Mouse (Mus musculus) hindbrain, embryonic 12.5 days (tissue): ENCODE data around the gene Slc37a3. TPM values are rescaled to one million over a fixed set of nuclear protein-coding genes. Genes with fewer than 3 reads are reported as not detected.

Experiments
- ATAC-seq: fragments of 200-750 bp; cut with Nextera tagmentation; 2 replicates; pipeline ENCODE4 v1.8.0; 2017; ENCODE audit warnings: moderate TSS enrichment; ENCODE audit not compliant: low FRiP score
- H3K27ac ChIP-seq: fragments of 300-500 bp; sonication (generic); 2 replicates; pipeline ENCODE4 v1.5.1; 2016; ENCODE audit warnings: mild to moderate bottlenecking
- H3K27me3 ChIP-seq: fragments of 300-500 bp; sonication (generic); 2 replicates; pipeline ENCODE4 v1.6.1; 2016; ENCODE audit warnings: mild to moderate bottlenecking
- H3K36me3 ChIP-seq: fragments of 300-500 bp; sonication (generic); 2 replicates; pipeline ENCODE4 v1.6.1; 2016; ENCODE audit warnings: mild to moderate bottlenecking
- H3K4me1 ChIP-seq: fragments of 300-500 bp; sonication (generic); 2 replicates; pipeline ENCODE4 v1.6.1; 2016
- H3K4me2 ChIP-seq: fragments of 300-500 bp; sonication (generic); replicated peaks from 2 replicates; pipeline ENCODE4 v1.6.1; 2016; ENCODE audit warnings: mild to moderate bottlenecking
- H3K4me3 ChIP-seq: fragments of 300-500 bp; sonication (generic); 2 replicates; pipeline ENCODE4 v1.5.1; 2016; ENCODE audit warnings: mild to moderate bottlenecking
- H3K9ac ChIP-seq: fragments of 300-500 bp; sonication (generic); 2 replicates; pipeline ENCODE4 v1.6.1; 2016; ENCODE audit warnings: mild to moderate bottlenecking, moderate library complexity
- H3K9me3 ChIP-seq: fragments of 300-500 bp; sonication (generic); replicated peaks from 2 replicates; pipeline ENCODE4 v1.6.1; 2016; ENCODE audit warnings: mild to moderate bottlenecking
- WGBS: fragments of 180-500 bp; shearing (Covaris S2); methylation state at CpG from one replicate; pipeline ENCODE4 v1.1.7; 2016; 5-methylcytosine and 5-hydroxymethylcytosine counted together
- polyA plus RNA-seq: library from polyadenylated mRNA; unstranded; fragments of >200 nt; fragmentation: Nextera tagmentation; extraction: Ambion mirVana; gene quantifications from 2 replicates; pipeline ENCODE4 v1.2.1, GENCODE M21; 2016

The Slc37a3 gene
- polyA plus RNA-seq, 1 experiment from 2014 or later, result 59.0 TPM

- Histone ChIP-seq H3K4me3 (no peak overlapping the region), H3K4me1 (peaks cover 19% of the 10 kb centered on the region), H3K9me3 (no peaks in the 10 kb centered on the region), H3K9ac (no peak overlapping the region), H3K27ac (no peak overlapping the region), H3K4me2 (no peak overlapping the region), H3K27me3 (no peaks in the 10 kb centered on the region), H3K36me3 (peaks cover 38% of the 10 kb centered on the region)
- 78% methylated on average over 2 of the region's 2 CpGs for WGBS
- no peak for ATAC-seq
Measured at GRCm38 (mm10) chr6:39341798-39342197, 35.7 kb downstream of the Slc37a3 start.

GRCm38 (mm10) chr6:39338359-39338758, 39.1 kb downstream of the Slc37a3 start:
- H3K27me3 ChIP-seq, result no peaks in the 10 kb centered on the region
- WGBS, result 81% methylated on average over 8 of the region's 8 CpGs
- H3K9me3 ChIP-seq, result no peaks in the 10 kb centered on the region
- no peaks in the 10 kb centered on the region for H3K4me1 ChIP-seq
- no peak overlapping the region for H3K4me2 ChIP-seq
- H3K27ac ChIP-seq, result no peak overlapping the region
- H3K36me3 ChIP-seq, result peaks cover 54% of the 10 kb centered on the region
- no peak overlapping the region for H3K4me3 ChIP-seq
- no peak overlapping the region for H3K9ac ChIP-seq
- no peak for ATAC-seq

- no peak overlapping the region for H3K4me3 ChIP-seq
- no peak for ATAC-seq
- no peaks in the 10 kb centered on the region for H3K9me3 ChIP-seq
- WGBS, result 95% methylated on average over 3 of the region's 3 CpGs
- no peak overlapping the region for H3K27ac ChIP-seq
- no peaks in the 10 kb centered on the region for H3K4me1 ChIP-seq
- H3K9ac ChIP-seq, result no peak overlapping the region
- H3K27me3 ChIP-seq, result no peaks in the 10 kb centered on the region
- H3K36me3 ChIP-seq, result peaks cover 40% of the 10 kb centered on the region
- no peak overlapping the region for H3K4me2 ChIP-seq
Measured at GRCm38 (mm10) chr6:39334873-39335272, 42.6 kb downstream of the Slc37a3 start.

- WGBS, result 91% methylated on average over 7 of the region's 7 CpGs
- no peak overlapping the region for H3K9ac ChIP-seq
- ATAC-seq, result no peak
Measured at GRCm38 (mm10) chr6:39334224-39334623, 43.3 kb downstream of the Slc37a3 start.

GRCm38 (mm10) chr6:39331998-39332700, 45.3 kb downstream of the Slc37a3 start:
- H3K27ac ChIP-seq, result no peak overlapping the region
- H3K9me3 ChIP-seq, result no peaks in the 10 kb centered on the region
- no peak overlapping the region for H3K9ac ChIP-seq
- 78% methylated on average over 7 of the region's 7 CpGs for WGBS
- H3K4me3 ChIP-seq, result no peak overlapping the region
- H3K27me3 ChIP-seq, result no peaks in the 10 kb centered on the region
- no peak overlapping the region for H3K4me2 ChIP-seq
- no peaks in the 10 kb centered on the region for H3K4me1 ChIP-seq
- ATAC-seq, result no peak
- H3K36me3 ChIP-seq, result peaks cover 28% of the 10 kb centered on the region

More at GRCm38 (mm10) chr6:39334224-39334623, 43.3 kb downstream of the Slc37a3 start:
- H3K27me3 ChIP-seq, result no peaks in the 10 kb centered on the region
- H3K4me3 ChIP-seq, result no peak overlapping the region
- no peaks in the 10 kb centered on the region for H3K9me3 ChIP-seq
- H3K4me2 ChIP-seq, result no peak overlapping the region
- H3K36me3 ChIP-seq, result peaks cover 40% of the 10 kb centered on the region
- H3K27ac ChIP-seq, result no peak overlapping the region
- H3K4me1 ChIP-seq, result no peaks in the 10 kb centered on the region

GRCm38 (mm10) chr6:39330981-39331380, 46.5 kb downstream of the Slc37a3 start:
- no peak for ATAC-seq
- Histone ChIP-seq H3K27me3 (no peaks in the 10 kb centered on the region), H3K4me2 (no peak overlapping the region), H3K4me3 (no peak overlapping the region), H3K9me3 (no peaks in the 10 kb centered on the region), H3K9ac (no peak overlapping the region), H3K4me1 (no peaks in the 10 kb centered on the region), H3K27ac (no peak overlapping the region), H3K36me3 (peaks cover 21% of the 10 kb centered on the region)
- 96% methylated on average over 7 of the region's 7 CpGs for WGBS

- Histone ChIP-seq H3K9me3 (no peaks in the 10 kb centered on the region; the same call in 1 of the 2 replicates), H3K4me1 (no peaks in the 10 kb centered on the region; the same call in 1 of the 2 replicates), H3K9ac (no peak overlapping the region), H3K4me2 (no peak overlapping the region), H3K27ac (no peak overlapping the region), H3K27me3 (no peaks in the 10 kb centered on the region), H3K4me3 (no peak overlapping the region), H3K36me3 (no peaks in the 10 kb centered on the region)
- ATAC-seq, result no peak
- 85% methylated on average over 5 of the region's 5 CpGs for WGBS
Measured at GRCm38 (mm10) chr6:39320286-39320685, 57.2 kb downstream of the Slc37a3 start.

- Histone ChIP-seq H3K4me3 (no peak overlapping the region), H3K27ac (no peak overlapping the region), H3K9ac (no peak overlapping the region), H3K9me3 (no peaks in the 10 kb centered on the region), H3K27me3 (no peaks in the 10 kb centered on the region), H3K4me2 (no peak overlapping the region), H3K4me1 (no peaks in the 10 kb centered on the region; the same call in 1 of the 2 replicates), H3K36me3 (no peaks in the 10 kb centered on the region)
- no peak for ATAC-seq
- WGBS, result 70% methylated on average over 13 of the region's 19 CpGs
Measured at GRCm38 (mm10) chr6:39319061-39319761, 58.3 kb downstream of the Slc37a3 start.

- no peak overlapping the region for H3K4me2 ChIP-seq
- WGBS, result 90% methylated on average over 2 of the region's 2 CpGs
Measured at GRCm38 (mm10) chr6:39318631-39319010, 58.9 kb downstream of the Slc37a3 start.

GRCm38 (mm10) chr6:39317854-39318630, 59.4 kb downstream of the Slc37a3 start:
- H3K9me3 ChIP-seq, result no peaks in the 10 kb centered on the region
- no peaks in the 10 kb centered on the region for H3K36me3 ChIP-seq
- no peak overlapping the region for H3K27ac ChIP-seq
- H3K4me1 ChIP-seq, result no peaks in the 10 kb centered on the region; the same call in 1 of the 2 replicates
- no peaks in the 10 kb centered on the region for H3K27me3 ChIP-seq
- H3K4me2 ChIP-seq, result no peak overlapping the region
- no peak overlapping the region for H3K4me3 ChIP-seq
- ATAC-seq, result no peak
- 83% methylated on average over 10 of the region's 10 CpGs for WGBS
- H3K9ac ChIP-seq, result no peak overlapping the region

More at GRCm38 (mm10) chr6:39318631-39319010, 58.9 kb downstream of the Slc37a3 start:
- Histone ChIP-seq H3K4me3 (no peak overlapping the region), H3K27ac (no peak overlapping the region), H3K36me3 (no peaks in the 10 kb centered on the region), H3K9ac (no peak overlapping the region), H3K9me3 (no peaks in the 10 kb centered on the region), H3K27me3 (no peaks in the 10 kb centered on the region), H3K4me1 (no peaks in the 10 kb centered on the region; the same call in 1 of the 2 replicates)
- ATAC-seq, result no peak

GRCm38 (mm10) chr6:39316089-39316488, 61.4 kb downstream of the Slc37a3 start:
- H3K4me2 ChIP-seq, result no peak overlapping the region
- WGBS, result 84% methylated on average over 6 of the region's 6 CpGs
- no peak overlapping the region for H3K27ac ChIP-seq
- ATAC-seq, result no peak
- H3K4me1 ChIP-seq, result no peaks in the 10 kb centered on the region; the same call in 1 of the 2 replicates
- no peak overlapping the region for H3K9ac ChIP-seq
- no peaks in the 10 kb centered on the region for H3K36me3 ChIP-seq
- no peak overlapping the region for H3K4me3 ChIP-seq
- no peaks in the 10 kb centered on the region for H3K27me3 ChIP-seq
- H3K9me3 ChIP-seq, result no peaks in the 10 kb centered on the region

GRCm38 (mm10) chr6:39314461-39314860, 63.0 kb downstream of the Slc37a3 start:
- Histone ChIP-seq H3K4me2 (no peak overlapping the region), H3K4me1 (no peaks in the 10 kb centered on the region; the same call in 1 of the 2 replicates), H3K27ac (no peak overlapping the region), H3K4me3 (no peak overlapping the region), H3K36me3 (no peaks in the 10 kb centered on the region), H3K9me3 (no peaks in the 10 kb centered on the region), H3K9ac (no peak overlapping the region), H3K27me3 (no peaks in the 10 kb centered on the region)
- 94% methylated on average over 12 of the region's 12 CpGs for WGBS
- no peak for ATAC-seq
